7 mouse cellular contexts compared by ENCODE assay signal in the genomic region with DNA sequence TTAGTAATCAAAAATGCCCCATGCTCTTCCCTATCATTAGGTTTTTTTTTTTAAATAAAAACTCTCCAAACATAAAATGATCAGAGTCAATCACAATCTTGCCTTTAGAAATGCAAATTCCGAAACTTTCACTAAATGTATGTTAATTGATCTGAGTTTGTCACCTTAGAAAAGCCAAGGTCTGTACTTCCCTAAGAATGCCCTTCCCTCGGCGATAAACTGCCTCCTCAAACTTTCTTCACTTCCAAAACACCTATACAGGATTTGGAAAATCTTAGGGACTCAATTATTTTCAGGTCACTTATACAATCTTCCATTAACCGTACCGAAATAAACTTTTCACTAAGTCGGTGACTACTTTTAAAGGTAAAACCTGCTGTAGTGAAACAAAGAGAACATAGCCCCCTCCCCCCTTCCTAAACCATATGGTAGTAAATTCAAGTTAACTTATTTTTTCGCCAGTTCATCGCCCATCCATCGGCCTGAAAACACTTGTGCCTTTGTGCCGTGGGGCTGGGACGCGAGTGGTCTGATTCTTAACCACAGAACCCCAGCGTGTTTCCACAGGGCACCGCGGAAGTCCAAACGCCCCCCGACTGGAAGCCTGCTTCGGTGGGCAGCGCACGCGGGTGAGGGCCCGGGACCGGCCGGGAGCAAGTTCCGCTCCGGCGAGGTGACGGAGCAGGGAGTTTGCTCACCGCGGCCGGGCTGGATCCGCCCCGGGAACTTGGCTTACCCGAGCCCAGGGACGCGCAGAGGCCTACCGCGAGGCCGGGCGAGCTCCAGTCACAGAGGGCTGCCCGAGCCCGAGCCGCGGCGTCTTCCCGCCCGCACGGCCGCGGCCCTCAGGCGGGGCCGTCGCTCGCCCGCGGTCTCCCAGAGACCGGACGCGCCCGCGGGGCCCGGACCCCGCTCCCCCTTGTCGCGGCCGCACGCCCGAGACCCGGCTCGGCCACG. TPM values are rescaled to one million over a fixed set of nuclear protein-coding genes. Genes with fewer than 3 reads are reported as not detected.
DNase-seq lines count a peak whose midpoint lies in the region; ATAC-seq lines count a peak whose summit lies in the region.

No protein-coding gene starts in this region.

- peak overlapping the region; percentile 87 for H3K4me3 ChIP-seq in limb, embryonic 10.5 days
- H3K4me3 ChIP-seq in midbrain, embryonic 11.5 days (ENCODE audit: low read depth, low read length): peak overlapping the region; percentile 98

- H3K9ac ChIP-seq in midbrain, embryonic 11.5 days (ENCODE audit: low read length): peak overlapping the region; percentile 99

- H3K36me3 ChIP-seq in limb, embryonic 10.5 days: peaks cover 21% of the 10 kb centered on the region
- no peaks in the 10 kb centered on the region for H3K36me3 ChIP-seq in midbrain, embryonic 11.5 days (ENCODE audit: control insufficient read depth, insufficient read depth, low read length)

- peaks cover 28% of the 10 kb centered on the region for H3K4me1 ChIP-seq in limb, embryonic 10.5 days
- H3K4me1 ChIP-seq in midbrain, embryonic 11.5 days (ENCODE audit: control insufficient read depth, insufficient read depth, low read length): peaks cover 15% of the 10 kb centered on the region; the same call in 1 of the 2 replicates

- ATAC-seq in activated CD4-positive, CD25-positive, alpha-beta regulatory T cell, adult 4 months: peak; percentile 52
- peak; percentile 64 for ATAC-seq in midbrain, embryonic 11.5 days (ENCODE audit: low FRiP score)

- no peaks in the 10 kb centered on the region for H3K27me3 ChIP-seq in limb, embryonic 10.5 days (ENCODE audit: low read depth, poor library complexity, severe bottlenecking)
- no peaks in the 10 kb centered on the region for H3K27me3 ChIP-seq in midbrain, embryonic 11.5 days (ENCODE audit: control insufficient read depth, insufficient read depth, low read length)

- peak overlapping the region; percentile 64 for H3K4me2 ChIP-seq in midbrain, embryonic 11.5 days

- H3K9me3 ChIP-seq in limb, embryonic 10.5 days (replicated peaks): no peaks in the 10 kb centered on the region
- H3K9me3 ChIP-seq in midbrain, embryonic 11.5 days (ENCODE audit: control insufficient read depth, low read length): no peaks in the 10 kb centered on the region

- H3K27ac ChIP-seq in limb, embryonic 10.5 days: peak overlapping the region; percentile 100
- peak overlapping the region; percentile 98 for H3K27ac ChIP-seq in midbrain, embryonic 11.5 days (ENCODE audit: low read depth, low read length)

- under 1% methylated on average over 71 of the region's 71 CpGs for WGBS in limb, embryonic 10.5 days
- WGBS in midbrain, embryonic 11.5 days: 1% methylated on average over 52 of the region's 71 CpGs

- DNase-seq in cerebellum, postnatal 36 days: peak; percentile 59
- DNase-seq in gastrocnemius, adult 18-20 months (ENCODE audit: low spot score): peak; percentile 51
- DNase-seq in hindlimb bud, embryonic 11.5 days (ENCODE audit: extremely low spot score, low read depth, low spot score): peak; percentile 28
- DNase-seq in limb, embryonic 10.5 days (ENCODE audit: low spot score): peak; percentile 79
- peak; percentile 96 for DNase-seq in midbrain, embryonic 11.5 days (ENCODE audit: low spot score, missing footprints)
- peak; percentile 25 for DNase-seq in skeletal muscle tissue, adult 2 months (ENCODE audit: low read depth, low spot score)

RNA-seq across cellular contexts. Expression of a gene that starts 1.3 kb away (rescaled TPM):
- 10 to 100 TPM; 10.1 to 12.0 TPM for polyA plus RNA-seq in activated CD4-positive, CD25-positive, alpha-beta regulatory T cell, adult 4 months (2017; shearing (Covaris generic))
- 100 to 1,000 TPM; 178 to 199 TPM for total RNA-seq in gastrocnemius, adult 18-20 months (2021)
- polyA plus RNA-seq in limb, embryonic 10.5 days (2016; fragmentation: Nextera tagmentation; extraction: Ambion mirVana): 41.6 and 48.5 TPM in 2 replicates
- 37.2 and 45.3 TPM in 2 replicates for polyA plus RNA-seq in midbrain, embryonic 11.5 days (2014; fragmentation: Nextera tagmentation; extraction: Ambion mirVana)

Comparison
In these comparisons a context has a peak if more than half of its experiments do, and no peak if none do; other contexts are left out.
1. Peak in every context shown above with its lines: DNase-seq, ATAC-seq, H3K4me3 ChIP-seq and H3K27ac ChIP-seq.
2. DNase-seq: peak in every context shown above with its lines; median percentile 96 in midbrain, embryonic 11.5 days; 79 in limb, embryonic 10.5 days; 59 in cerebellum, postnatal 36 days; 51 in gastrocnemius, adult 18-20 months; 28 in hindlimb bud, embryonic 11.5 days; 25 in skeletal muscle tissue, adult 2 months.